Mouse (Mus musculus): ENCODE data around the gene Xrcc3.
A peak's percentile ranks its signal among the peaks of the same experiment; 100 is the strongest.

Xrcc3 gene

GRCm38 (mm10) chr12:111814769-111815762 is 1.4 kb upstream of the Xrcc3 start:
- peak; percentile 42 for DNase-seq (ENCODE audit: low read depth)

GRCm38 (mm10) chr12:111813111-111813765 is 435 bp downstream of the Xrcc3 start:
- peak; percentile 32 for DNase-seq (ENCODE audit: low read depth)

GRCm38 (mm10) chr12:111812611-111813010 is 1.1 kb downstream of the Xrcc3 start:
- DNase-seq (ENCODE audit: low read depth): no peak

- no peak for DNase-seq (ENCODE audit: low read depth)
These were observed 1.6 kb downstream of the Xrcc3 start for GRCm38 (mm10) chr12:111812075-111812474.

- DNase-seq (ENCODE audit: low read depth): peak; percentile 90
These were observed 3.9 kb downstream of the Xrcc3 start for GRCm38 (mm10) chr12:111809762-111810161.

- no peak for DNase-seq (ENCODE audit: low read depth)
These were observed 4.9 kb downstream of the Xrcc3 start for GRCm38 (mm10) chr12:111808775-111809174.

GRCm38 (mm10) chr12:111803538-111803937 is 10.1 kb downstream of the Xrcc3 start:
- DNase-seq (ENCODE audit: low read depth): no peak

GRCm38 (mm10) chr12:111800459-111801183 is 13.1 kb downstream of the Xrcc3 start:
- DNase-seq (ENCODE audit: low read depth): no peak

GRCm38 (mm10) chr12:111798493-111798892 is 15.2 kb downstream of the Xrcc3 start:
- no peak for DNase-seq (ENCODE audit: low read depth)

GRCm38 (mm10) chr12:111797251-111797650 is 16.4 kb downstream of the Xrcc3 start:
- peak; percentile 79 for DNase-seq (ENCODE audit: low read depth)

- no peak for DNase-seq (ENCODE audit: low read depth)
These were observed 18.3 kb downstream of the Xrcc3 start for GRCm38 (mm10) chr12:111795180-111795895.

- DNase-seq (ENCODE audit: low read depth): no peak
These were observed 19.0 kb downstream of the Xrcc3 start for GRCm38 (mm10) chr12:111794526-111795179.

GRCm38 (mm10) chr12:111794102-111794501 is 19.6 kb downstream of the Xrcc3 start:
- no peak for DNase-seq (ENCODE audit: low read depth)

- no peak for DNase-seq (ENCODE audit: low read depth)
These were observed 22.1 kb downstream of the Xrcc3 start for GRCm38 (mm10) chr12:111791474-111792104.

GRCm38 (mm10) chr12:111790631-111791030 is 23.0 kb downstream of the Xrcc3 start:
- no peak for DNase-seq (ENCODE audit: low read depth)

- DNase-seq (ENCODE audit: low read depth): no peak
These were observed 23.6 kb downstream of the Xrcc3 start for GRCm38 (mm10) chr12:111790090-111790489.

GRCm38 (mm10) chr12:111787015-111787414 is 26.7 kb downstream of the Xrcc3 start:
- DNase-seq (ENCODE audit: low read depth): no peak

GRCm38 (mm10) chr12:111785174-111785573 is 28.5 kb downstream of the Xrcc3 start:
- DNase-seq (ENCODE audit: low read depth): no peak

GRCm38 (mm10) chr12:111779544-111779943 is 34.1 kb downstream of the Xrcc3 start:
- no peak for DNase-seq (ENCODE audit: low read depth)

GRCm38 (mm10) chr12:111777919-111778318 is 35.8 kb downstream of the Xrcc3 start:
- no peak for DNase-seq (ENCODE audit: low read depth)

GRCm38 (mm10) chr12:111774845-111775244 is 38.8 kb downstream of the Xrcc3 start:
- DNase-seq (ENCODE audit: low read depth): no peak
